Mouse (Mus musculus): ENCODE data around the gene Gm8879. TPM values are rescaled to one million over a fixed set of nuclear protein-coding genes. Genes with fewer than 3 reads are reported as not detected.
A peak's percentile ranks its signal among the peaks of the same experiment; 100 is the strongest.
"Not testable (repeated sequence)": the region's sequence is repeated elsewhere in the genome, so short reads cannot be mapped to it uniquely, and the experiment has no call there.

Gene Gm8879
- total RNA-seq (2021): not detected
- long read RNA-seq, experiment 1: 0 reads
- long read RNA-seq, experiment 2: 0 reads

DNA sequence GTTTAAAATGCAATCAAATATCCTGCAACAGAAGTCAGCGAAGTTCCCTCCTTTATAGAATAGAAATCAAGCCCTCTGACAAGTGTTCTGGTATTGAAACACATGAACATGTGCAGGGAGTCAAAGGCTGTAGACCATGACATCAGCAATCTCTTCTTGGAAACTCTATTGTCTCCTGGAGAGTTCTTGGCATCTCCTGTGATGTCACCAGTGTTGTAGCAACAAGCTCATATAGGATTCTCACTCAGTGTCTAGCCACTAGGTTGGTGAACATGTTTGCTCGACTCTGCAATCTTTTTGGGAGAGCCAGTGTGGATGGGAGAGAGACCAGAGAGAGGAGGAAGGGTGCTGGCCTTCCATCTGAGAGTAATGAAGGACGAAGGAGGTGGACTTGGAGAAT, at the start of gene Gm8879:
Gene Gm8879, plus strand, starts transcription at position 301 of the 400 bp plus-strand sequence.
- not testable (repeated sequence) for DNase-seq (ENCODE audit: low spot score in 2 of 2)

DNA sequence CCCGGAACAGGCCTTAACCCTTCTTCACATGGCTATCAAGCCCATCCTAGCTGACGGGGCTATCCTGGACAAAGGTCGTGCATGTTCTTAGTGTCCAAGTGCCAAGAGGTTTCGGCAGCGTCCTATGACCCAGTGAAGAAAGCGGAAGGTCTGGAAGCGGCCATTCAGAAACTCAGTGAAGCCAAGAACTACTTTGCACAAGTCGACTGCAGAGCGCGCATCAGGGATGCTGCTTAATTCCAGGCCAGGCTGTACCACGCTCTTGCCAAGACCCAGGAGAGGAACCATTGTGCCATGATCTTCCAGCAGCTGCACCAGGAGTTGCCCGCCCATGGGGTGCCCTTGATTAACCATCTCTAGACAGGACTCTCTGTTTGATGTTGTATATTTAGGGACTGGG, 10.6 kb downstream of the Gm8879 start:
- DNase-seq (ENCODE audit: low spot score in 2 of 2): peak in 1 of 2 experiments; percentile 17

Other genes starting within 250 kb of the Gm8879 start
- gene Gm8871, start 179.8 kb upstream of the Gm8879 start, total RNA-seq (2021): not detected
- not detected for gene Gm8857, start 179.8 kb upstream of the Gm8879 start, total RNA-seq (2021)
- not detected for gene Gm5861, start 55.4 kb downstream of the Gm8879 start, total RNA-seq (2021)
- not detected for gene Gm8890, start 128.4 kb downstream of the Gm8879 start, total RNA-seq (2021)
- gene Speer1, start 213.9 kb downstream of the Gm8879 start, total RNA-seq (2021): not detected

Data from adrenal gland, adult 18-20 months (tissue).